Mouse (Mus musculus): ENCODE data around the gene Cdkl4. TPM values are rescaled to one million over a fixed set of nuclear protein-coding genes. Genes with fewer than 3 reads are reported as not detected.

Gene Cdkl4
- polyA plus RNA-seq, 1 experiment from 2014 or later, result 3.6 TPM

Other genes starting within 250 kb of the Cdkl4 start
- gene Gm10190, start 204.3 kb downstream of the Cdkl4 start, polyA plus RNA-seq (2014; fragmentation: Nextera tagmentation; extraction: Ambion mirVana), result 1.8 and 2.1 TPM in 2 replicates
- 7.9 and 9.3 TPM in 2 replicates for gene Sos1, start 97.4 kb downstream of the Cdkl4 start, polyA plus RNA-seq (2014; fragmentation: Nextera tagmentation; extraction: Ambion mirVana)
- gene Map4k3, start 150.7 kb upstream of the Cdkl4 start, polyA plus RNA-seq (2014; fragmentation: Nextera tagmentation; extraction: Ambion mirVana), result 29.0 and 30.7 TPM in 2 replicates